Mouse (Mus musculus): ENCODE measurements around the gene Clec4n. TPM values are rescaled to one million over a fixed set of nuclear protein-coding genes. Genes with fewer than 3 reads are reported as not detected.

Gene Clec4n
- polyA plus RNA-seq (2017; shearing (Covaris generic)), result not detected

GRCm38 (mm10) chr6:123229644-123230043 lies at the start of gene Clec4n:
Gene Clec4n (plus strand): TSS chr6:123229843.

GRCm38 (mm10) chr6:123261555-123262161 lies 32.0 kb downstream of the Clec4n start, which contains the start of gene Clec4d:
Gene Clec4d (plus strand): TSS chr6:123262111.

GRCm38 (mm10) chr6:123289753-123290152 lies 60.1 kb downstream of the Clec4n start, which contains the start of gene Clec4e:
Gene Clec4e (minus strand): TSS chr6:123289870.

Other genes starting within 250 kb of the Clec4n start
- not detected for gene Clec4a4, start 239.5 kb upstream of the Clec4n start, polyA plus RNA-seq (2017; shearing (Covaris generic))
- not detected for gene Clec4b1, start 179.9 kb upstream of the Clec4n start, polyA plus RNA-seq (2017; shearing (Covaris generic))
- not detected for gene Clec4a2, start 123.4 kb upstream of the Clec4n start, polyA plus RNA-seq (2017; shearing (Covaris generic))
- not detected for gene Clec4b2, start 57.0 kb upstream of the Clec4n start, polyA plus RNA-seq (2017; shearing (Covaris generic))
- not detected for gene Clec4d, start 32.3 kb downstream of the Clec4n start, polyA plus RNA-seq (2017; shearing (Covaris generic))
- 0.22 TPM for gene Clec4e, start 60.0 kb downstream of the Clec4n start, polyA plus RNA-seq (2017; shearing (Covaris generic))
- gene Vmn2r19, start 78.5 kb downstream of the Clec4n start, polyA plus RNA-seq (2017; shearing (Covaris generic)), result not detected
- 0.04 TPM for gene Vmn2r20, start 188.3 kb downstream of the Clec4n start, polyA plus RNA-seq (2017; shearing (Covaris generic))